Mouse (Mus musculus) frontal cortex, adult (tissue): Measurements from ENCODE around the gene Orm3.

Experiments
- ATAC-seq: cut with Nextera tagmentation; 2 replicates; pipeline ENCODE4 v1.9.2; 2017; ENCODE audit warnings: mild to moderate bottlenecking, moderate library complexity, mixed read lengths; ENCODE audit not compliant: low TSS enrichment

The Orm3 gene

DNA sequence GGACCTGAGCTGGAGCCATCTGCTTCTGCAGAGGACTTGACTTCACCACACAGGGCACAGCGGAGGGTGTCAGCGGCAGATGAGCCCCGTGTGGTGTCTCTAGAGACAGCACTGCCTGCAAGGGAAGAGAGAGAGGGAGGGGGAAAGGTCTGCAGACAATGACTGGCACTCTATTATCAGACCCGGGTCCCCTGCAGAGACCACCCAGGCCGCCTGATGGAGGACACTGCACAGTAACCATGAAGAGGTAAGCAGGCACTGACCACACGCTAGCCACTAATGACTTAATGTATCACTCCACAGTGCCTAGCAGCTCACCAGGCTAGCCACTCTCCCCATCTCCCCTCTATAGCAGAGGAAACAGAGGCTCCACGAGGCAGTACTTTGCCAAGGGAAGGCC, 14.9 kb downstream of the Orm3 start:
- ATAC-seq: no peak

DNA sequence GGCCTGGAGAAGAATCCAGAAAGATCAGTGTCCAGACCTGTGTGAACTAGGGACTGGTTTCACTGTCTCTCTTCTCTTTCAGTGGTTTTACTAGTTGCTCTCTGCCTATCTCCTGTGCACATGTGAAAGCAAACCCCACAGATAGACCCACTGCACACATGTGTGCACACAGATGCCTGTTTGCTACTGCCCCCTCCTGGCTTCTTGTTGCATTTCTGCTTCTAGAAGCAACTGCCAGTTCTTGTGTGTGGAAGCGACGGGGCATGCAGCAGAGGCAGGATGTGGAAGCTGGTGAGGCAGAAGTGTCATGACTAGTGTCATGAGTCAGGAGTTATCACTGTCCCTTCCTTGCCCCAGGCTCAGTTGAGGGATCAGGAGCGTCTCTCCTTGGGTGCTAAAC, 15.9 kb downstream of the Orm3 start:
- peak; percentile 66 for ATAC-seq

DNA sequence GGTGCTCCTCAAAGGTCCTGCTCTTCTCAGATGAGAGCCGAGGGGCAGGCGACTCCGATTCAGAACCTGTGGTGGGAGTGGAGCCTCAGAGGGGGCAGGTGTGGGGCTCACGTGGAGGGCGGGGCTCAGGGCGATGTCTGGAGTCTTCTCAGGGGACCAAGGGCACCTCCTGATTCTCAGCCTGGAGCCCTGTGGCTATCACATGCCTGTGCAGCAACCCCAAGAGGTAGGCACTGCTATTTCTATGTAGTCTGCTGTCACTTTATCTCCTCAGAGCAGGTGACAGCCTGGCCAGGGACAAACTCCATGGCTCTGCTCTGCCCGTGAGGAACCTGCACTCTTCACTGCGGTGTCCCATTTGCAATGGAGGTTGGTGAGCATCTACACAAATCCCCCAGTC, 17.4 kb downstream of the Orm3 start:
- no peak for ATAC-seq

DNA sequence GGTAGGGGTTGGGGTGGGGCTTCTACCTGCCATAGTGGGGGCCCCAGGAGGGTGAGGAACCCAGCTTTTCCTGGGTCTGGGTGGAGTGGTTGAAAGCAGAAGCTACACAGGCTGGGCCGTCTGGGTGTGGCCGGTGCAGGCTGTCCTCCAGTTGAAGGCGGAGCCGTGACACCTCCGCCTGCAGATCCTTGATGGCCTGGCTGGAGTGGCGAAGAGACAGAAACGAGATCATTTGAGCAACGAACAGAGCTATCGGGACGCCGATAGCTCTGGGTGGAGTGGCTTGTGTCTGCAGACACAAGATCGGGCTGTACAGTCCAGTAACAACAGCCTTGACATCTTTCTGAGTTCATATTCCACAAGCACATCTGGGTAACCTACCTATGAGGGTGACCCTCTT, 18.4 kb downstream of the Orm3 start:
- no peak for ATAC-seq

DNA sequence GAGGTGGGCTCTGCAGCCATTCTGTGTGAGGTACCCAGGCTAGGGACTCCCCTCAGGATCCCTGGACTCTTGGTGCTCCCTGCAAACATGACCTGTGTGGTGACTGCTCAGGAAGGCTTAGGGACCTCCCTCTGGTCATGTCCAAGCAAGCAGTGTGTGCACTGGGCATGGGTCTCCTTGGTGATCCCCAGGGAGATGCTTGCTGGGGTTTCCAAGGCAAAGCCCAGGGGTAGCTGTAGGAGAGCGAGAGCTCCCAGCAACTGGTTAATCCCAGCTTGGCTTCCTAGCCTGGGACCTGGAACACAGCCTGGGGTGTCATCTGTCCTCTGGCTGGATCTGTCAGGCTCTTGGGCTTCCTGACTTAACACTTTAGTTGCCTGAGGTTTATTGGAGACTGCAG, 19.4 kb downstream of the Orm3 start:
- no peak for ATAC-seq

DNA sequence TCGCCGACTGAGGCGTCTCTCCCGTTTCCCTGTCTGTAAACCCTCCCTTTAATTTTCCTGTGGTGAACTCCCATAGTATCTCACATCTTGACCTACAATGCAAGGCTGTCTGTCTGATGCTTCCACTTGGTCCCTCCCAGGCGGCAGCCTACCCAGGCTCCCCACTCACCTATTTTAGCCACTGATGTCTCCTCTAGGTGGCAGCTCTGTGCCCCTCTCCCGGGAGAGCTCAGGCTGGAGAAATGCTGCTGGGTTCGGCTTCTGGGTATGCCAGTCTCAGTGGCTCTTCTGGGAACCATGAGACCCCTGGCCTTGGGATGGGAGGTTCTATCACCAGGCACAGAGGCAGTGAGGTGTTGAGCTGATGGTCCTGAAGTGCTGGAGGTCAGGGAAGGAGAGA, 21.5 kb downstream of the Orm3 start:
- ATAC-seq: peak; percentile 41; the same call in 1 of the 2 replicates

DNA sequence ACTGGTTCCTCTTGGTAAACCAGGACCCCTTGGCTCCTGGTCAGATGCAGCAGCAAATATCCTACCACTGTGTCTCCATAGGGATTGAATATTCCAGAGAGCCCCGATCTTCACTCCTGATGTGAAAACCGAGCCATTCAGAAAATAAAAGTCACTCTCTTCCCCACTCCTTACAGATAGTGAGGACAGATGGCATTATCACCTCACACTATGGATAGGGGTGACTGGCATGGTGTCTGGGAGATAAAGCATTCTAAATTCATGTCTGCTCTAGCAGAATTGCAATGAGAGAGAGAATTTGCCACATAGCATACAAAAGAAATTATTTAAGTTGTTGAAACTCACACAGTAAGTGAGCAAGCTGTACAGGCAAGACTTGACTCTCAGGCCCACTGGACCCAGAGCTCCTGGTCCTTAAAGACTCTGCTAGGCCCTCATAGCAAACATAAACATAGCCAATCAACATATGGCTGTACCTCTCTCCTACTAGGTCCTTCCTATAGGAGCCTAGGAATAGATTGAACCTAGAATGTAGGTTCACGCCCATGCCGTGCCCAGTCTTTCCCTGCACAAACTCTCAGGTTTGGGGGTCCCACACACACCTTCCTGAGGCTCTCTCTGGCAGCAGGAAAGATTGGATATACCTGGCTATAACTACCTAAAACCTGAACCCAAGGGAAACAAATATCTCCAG, 26.9 kb downstream of the Orm3 start:
- no peak for ATAC-seq

DNA sequence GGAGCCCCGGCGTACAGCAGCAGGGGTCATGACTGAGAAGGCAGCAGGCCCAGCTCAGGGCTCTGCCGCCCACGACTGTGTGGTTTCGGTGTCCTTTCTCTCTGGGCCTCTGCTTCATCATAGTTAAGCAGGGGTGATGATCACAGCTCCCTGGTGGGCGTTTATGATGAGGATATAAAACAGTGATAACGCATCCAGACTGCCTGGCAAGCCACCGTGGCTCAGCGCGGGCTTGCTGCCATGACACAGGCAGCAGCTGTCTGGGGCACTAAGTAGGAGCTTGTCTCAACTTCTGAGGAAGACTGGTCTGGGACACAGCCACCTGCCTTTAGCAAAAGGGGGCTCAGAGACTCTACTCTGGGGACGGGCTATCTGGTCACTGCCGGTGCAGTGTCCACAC, 27.5 kb downstream of the Orm3 start:
- ATAC-seq: peak; percentile 27; the same call in 1 of the 2 replicates

DNA sequence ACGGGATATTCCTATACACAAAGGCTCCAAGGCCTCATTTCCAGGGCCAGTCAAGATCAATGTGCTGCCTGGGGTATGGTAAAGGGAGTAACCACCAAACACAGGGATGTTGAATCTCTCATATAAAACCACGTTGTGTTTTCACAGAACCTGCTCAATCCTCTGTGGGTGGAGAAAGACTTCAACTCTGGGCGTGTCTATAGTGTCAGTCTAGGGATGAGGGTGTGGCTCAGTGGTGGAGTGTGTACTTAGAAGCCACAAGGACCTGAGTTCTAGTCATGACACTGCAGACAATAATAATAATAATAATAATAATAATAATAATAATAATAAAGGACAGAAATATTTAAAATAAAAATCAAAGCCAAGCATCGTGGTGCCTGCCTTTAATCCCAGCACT, 28.3 kb downstream of the Orm3 start:
- ATAC-seq: no peak

DNA sequence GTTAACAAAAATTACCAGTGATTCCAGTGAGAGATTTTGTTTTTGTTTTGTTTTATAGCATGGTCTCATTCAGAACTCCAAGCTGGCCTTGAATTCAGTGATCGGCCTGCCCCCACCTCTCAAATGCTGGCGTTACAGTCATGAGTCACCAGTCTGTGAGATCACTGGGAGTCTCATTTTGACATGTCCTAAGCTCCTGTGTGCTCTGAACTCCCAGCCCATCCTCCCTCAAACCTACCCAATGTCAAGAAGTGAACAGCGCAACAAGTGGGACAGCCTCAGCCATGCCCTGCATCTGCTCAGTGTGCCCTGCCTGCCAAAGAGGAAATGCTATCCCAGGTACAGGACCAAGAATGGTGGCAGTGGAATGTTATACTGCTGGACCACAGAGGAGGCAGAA, 29.3 kb downstream of the Orm3 start:
- ATAC-seq: no peak

DNA sequence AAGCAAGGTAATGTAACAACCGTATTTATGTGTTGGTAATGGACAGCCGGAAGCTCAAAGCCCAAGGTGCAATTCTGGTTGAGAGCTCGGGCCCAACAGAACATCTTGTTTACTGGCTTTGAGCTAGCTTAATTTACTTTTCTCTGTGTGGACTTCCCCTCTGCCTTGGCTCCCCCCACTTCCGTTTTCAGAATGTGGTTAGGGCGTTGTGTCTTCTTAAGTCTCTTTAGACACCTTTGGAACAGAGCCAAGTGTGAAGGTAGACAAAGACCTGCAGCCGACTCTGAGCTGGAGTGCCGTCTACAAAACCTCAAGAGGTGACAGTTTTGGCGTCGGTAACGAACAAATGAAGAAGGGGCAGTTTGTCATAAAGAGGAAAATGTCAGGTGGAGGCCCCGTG, 29.8 kb downstream of the Orm3 start:
- ATAC-seq: no peak

DNA sequence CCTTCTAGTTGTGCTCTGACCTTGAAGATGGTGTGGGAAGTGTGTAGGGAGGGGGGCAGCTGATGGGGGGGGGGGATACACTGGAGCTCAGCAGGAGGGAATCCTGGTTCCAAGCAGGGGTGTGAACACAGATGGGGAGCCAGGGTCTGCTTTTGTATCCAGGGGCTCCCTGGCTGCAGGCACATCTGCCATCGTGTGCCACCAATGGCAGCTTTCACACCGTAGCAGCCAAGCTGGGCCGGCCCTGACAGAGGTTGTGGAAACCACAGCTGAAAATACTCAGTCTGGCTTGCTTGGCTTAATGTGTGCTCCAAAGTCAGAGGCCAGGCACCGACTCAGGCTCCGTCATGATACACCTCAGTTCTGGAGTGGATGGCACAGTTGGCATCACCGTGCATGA, 32.1 kb downstream of the Orm3 start:
- no peak for ATAC-seq

DNA sequence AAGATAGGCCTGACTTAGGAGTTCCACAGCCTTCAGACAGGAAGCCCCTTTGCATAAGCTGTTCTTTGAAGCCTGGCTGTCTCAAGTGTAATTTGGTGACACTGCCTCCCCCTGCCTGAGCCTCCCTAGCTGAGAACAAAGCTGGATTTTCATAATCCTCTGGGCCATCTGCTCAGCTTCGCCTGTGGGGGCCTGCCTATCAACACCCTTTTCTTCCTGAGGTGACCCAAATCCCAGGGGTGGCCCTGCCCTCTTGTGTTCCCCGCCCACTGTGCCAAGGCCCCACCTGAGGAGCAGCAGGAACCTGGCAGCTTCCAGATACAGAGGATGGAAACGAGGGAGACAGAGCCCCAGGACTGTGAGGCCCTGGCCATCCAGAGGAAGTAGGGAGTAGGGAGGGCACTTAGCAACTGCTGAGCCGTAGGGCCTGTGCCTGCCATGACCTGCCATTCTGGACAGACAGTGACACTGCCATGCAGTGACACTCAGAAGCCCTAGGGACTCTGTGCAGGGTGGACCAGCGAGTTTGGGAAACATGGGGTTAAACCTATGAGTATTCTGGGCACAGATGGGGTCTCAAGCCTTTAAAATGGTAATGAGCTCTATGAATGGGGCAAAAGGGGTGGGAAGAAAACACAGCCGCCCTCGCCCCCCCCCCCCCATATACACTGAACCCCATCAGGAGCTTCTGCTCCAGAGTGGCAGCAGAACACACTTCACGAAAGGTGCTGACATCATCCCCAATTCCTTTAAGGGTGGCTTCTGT, 33.3 kb downstream of the Orm3 start:
- ATAC-seq: no peak

DNA sequence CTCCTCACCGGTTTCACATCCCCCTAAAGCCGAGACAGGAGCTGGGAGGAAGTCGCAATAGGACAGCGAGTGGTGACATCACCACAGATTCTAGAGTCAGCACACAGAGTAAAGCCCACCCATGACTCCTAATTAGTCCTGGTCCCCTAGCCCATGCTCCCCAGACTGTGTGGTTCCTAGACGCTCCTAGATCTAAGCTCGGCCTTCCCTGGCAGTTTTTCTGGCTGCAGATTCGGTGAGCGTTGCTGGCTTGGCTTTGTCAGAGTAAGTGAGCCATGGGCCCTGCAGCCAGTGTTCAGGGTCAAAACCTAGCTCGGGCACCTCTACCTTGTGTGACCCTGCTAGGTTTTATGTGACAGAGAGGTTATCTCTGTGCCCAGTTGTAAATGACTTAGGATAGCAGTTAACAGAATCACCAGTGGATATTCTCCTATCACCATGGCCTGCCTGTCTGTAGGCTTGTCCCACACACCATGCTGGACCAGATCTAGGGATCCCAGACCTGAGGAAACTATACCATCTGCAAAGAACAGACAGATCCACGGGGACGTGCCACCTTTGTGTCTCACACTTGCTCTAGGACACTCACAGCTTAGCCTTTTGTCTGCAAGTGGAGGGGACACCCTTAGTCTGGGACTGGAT, 34.0 kb downstream of the Orm3 start:
- ATAC-seq: no peak

DNA sequence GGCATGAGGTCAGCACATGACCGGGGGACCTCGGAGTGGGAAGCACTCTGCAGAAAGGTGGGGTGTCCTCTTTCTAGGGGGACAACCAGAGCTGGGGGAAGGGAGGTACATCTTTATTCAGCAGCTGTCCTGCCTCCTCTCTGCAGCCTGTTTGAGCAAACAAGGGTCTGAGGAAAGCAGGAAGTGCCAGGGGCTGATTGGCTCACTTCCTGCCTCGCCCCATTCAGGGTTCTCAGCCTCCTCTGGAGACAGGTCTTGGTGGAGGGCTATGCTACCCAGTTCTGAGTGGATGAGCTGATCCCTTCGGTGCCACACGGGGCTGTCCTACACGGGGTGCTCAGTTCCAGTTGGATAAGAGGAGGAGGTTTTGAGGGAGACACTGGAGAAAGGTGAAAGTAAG, 35.4 kb downstream of the Orm3 start:
- no peak for ATAC-seq

DNA sequence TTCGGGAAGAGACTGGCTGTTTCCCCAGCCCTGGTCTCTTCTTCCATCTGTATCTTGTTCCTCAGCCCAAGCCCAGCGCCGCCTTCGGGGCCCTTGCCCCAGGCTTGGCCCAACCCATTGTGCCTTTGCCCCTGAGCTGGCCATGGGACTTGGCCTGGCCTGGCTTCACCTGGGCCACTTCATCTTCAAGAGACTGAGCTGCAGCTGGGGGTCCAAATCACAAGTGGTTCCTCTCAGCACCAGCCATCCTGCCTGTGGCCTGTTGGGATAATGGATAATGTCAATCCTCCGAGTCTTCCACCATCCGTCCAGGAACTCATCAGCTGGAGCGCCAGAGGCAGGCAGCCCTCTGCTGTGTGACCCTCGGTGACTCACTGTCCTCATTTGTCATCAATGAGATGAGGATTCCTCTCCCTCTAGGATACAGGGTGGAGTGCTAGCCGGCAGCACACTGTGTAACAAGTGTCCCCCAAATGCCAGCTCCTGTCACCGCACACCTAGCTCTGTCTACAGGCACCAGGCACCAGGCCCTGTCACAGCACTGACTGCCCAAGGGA, 42.1 kb downstream of the Orm3 start:
- no peak for ATAC-seq

DNA sequence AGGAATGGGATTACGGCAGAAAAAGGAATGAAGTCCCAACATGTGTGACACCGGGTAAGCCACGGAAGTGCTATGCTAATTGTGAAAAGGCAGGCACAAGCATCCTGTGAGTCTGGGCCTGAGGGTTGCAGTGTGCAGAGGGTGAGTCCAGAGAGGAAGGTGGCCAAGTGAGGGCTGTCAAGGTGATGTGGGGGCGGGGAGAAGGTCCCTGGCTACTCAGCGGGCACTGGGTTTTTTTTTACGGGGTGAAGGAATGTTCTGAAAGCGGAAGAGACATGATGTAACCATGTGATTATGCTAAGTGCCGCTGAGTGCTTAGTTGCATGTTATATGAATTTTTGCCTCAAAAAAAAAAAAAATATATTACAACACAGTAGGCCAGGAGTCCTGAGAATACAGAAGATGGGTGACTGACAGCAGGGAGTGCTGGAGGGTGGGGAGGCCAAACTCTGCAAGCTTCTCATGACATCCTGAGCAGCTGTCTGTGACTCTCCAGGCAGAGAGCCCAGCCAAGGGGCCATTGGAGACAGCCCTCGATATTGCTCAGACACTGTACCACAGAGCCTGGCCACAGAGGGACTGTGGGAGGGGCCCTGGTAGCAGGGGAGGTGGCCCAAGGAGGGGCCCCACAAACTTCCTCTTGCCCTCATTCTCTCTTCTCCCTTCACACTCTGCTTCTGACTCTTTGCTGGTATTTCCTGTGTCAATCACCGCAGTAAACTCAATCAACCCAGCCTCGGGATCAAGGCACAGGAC, 43.1 kb downstream of the Orm3 start:
- ATAC-seq: no peak

DNA sequence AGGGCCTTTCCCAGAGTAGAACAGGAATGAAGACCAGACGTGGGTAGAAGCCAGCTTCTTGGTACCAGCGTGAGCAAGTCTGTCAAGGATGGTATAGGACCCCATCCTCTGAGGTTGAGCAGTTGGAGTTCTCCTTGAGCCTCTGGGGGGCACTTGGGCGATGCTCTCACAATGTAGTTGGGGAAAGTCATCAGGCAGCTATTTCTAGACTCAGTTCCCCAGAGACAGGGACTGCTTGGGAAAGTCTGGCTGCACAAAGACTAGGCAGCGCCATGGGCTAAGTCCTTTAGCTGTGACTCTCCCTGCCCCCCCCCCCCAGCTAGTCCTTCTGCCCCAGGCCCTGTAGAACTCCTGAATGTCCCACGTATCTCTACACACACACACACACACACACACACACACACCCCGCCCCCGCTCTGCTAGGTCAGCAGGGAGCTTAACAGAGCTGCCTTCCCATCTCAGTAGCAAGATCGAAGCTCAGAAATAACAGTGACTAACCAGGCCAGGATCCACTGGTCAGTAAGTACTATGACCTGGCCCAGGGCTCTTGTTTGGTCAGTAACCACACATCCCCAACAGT, 43.8 kb downstream of the Orm3 start:
- ATAC-seq: no peak

DNA sequence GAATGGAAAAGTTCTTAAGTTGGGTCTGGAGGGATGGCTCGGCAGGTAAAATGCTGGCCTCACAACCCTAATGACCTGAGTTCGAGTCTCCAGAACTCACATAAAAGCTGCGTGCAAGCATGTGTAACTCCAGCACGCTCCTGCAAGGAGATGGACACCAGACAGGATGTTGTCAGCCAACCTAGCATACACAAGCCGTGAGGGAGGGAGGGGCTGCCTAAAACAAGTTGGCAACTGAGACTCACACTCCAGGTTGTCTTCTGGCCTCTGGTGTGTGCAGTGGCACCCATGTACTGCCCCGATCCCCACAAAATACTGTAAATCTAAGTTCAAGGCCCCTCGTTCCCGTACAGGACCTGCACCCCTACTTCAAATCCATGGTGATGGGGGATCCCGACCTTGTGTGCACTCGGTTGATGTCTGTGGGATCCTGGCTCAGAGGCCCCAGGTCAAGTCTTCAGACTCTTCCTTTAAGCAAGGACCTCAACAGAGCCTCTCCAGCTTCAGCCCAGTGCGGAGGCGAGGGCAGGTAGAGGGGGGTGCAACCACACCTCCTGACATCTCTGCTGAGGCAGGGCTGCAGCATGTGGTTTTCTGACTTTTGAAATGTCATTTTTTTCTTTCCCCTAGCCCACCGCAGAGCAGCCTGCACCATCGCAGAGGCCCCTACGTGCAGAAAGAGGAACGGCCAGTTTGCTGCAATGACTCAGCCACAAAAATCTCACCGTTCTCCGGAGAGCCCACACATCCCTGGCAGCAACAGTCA, 44.8 kb downstream of the Orm3 start:
- ATAC-seq: no peak

DNA sequence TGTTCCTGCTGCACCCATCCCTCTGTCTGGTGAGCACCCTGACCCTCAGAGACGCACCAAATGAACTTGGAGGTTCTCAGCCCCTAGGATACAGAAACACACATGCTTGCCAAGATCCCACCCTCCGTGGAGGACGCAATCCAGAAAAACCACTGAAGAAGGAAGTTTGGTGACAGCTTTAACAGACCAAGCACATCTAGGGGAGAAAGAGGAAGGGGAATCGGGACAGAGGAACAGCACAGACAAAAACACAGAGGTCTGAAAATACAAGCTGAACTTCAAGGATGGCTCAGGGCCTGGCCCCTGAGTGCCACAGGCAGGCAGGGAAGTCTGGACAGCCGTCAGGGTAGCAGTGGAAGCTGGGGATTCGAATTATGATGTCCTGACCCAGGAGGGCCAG, 45.7 kb downstream of the Orm3 start:
- no peak for ATAC-seq

DNA sequence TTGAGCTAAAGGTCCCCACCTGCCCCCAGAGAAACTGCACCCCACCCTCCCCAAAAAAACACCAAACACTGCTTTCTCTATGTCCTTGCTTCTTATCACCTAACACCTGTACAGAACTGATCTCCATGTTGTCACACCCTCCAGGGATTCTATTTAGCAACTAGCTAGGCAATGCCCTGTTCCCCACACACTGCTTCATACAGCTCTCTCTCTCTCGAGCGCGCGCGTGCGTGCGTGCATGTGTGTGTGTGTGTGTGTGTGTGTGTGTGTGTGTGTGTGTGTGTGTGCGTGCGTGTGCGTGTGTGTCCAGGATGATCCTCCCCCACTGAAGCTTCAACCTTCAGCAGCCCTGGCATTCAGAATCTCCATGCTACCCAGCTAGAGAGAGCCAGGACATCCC, 46.1 kb downstream of the Orm3 start:
- ATAC-seq: no peak
